Mouse (Mus musculus): Measurements from ENCODE around the gene Olfr344.

Gene Olfr344

GRCm38 (mm10) chr2:36566362-36566761 is at the start of gene Olfr344:
Gene Olfr344, plus strand, starts transcription at chr2:36566662.
- DNase-seq (ENCODE audit: low read depth, low spot score) = no peak
- Histone ChIP-seq H3K27me3 (ENCODE audit: control insufficient read depth, insufficient read depth, low read length, poor library complexity, severe bottlenecking) (no peaks in the 10 kb centered on the region), H3K36me3 (ENCODE audit: control insufficient read depth, insufficient read depth, low read length, poor library complexity, severe bottlenecking) (no peaks in the 10 kb centered on the region)

GRCm38 (mm10) chr2:36524698-36525097 is 41.8 kb upstream of the Olfr344 start, which contains the start of gene Olfr342:
Gene Olfr342, plus strand, starts transcription at chr2:36524998.
- Histone ChIP-seq H3K27me3 (ENCODE audit: control insufficient read depth, insufficient read depth, low read length, poor library complexity, severe bottlenecking) (no peaks in the 10 kb centered on the region), H3K36me3 (ENCODE audit: control insufficient read depth, insufficient read depth, low read length, poor library complexity, severe bottlenecking) (no peaks in the 10 kb centered on the region)
- no peak for DNase-seq (ENCODE audit: low read depth, low spot score)

- Histone ChIP-seq H3K27me3 (ENCODE audit: control insufficient read depth, insufficient read depth, low read length, poor library complexity, severe bottlenecking) (no peaks in the 10 kb centered on the region), H3K36me3 (ENCODE audit: control insufficient read depth, insufficient read depth, low read length, poor library complexity, severe bottlenecking) (no peaks in the 10 kb centered on the region)
- DNase-seq (ENCODE audit: low read depth, low spot score) = no peak
These were observed 1.3 kb upstream of the Olfr344 start for GRCm38 (mm10) chr2:36565156-36565555.

- no peak for DNase-seq (ENCODE audit: low read depth, low spot score)
- Histone ChIP-seq H3K27me3 (ENCODE audit: control insufficient read depth, insufficient read depth, low read length, poor library complexity, severe bottlenecking) (no peaks in the 10 kb centered on the region), H3K36me3 (ENCODE audit: control insufficient read depth, insufficient read depth, low read length, poor library complexity, severe bottlenecking) (no peaks in the 10 kb centered on the region)
These were observed 560 bp downstream of the Olfr344 start for GRCm38 (mm10) chr2:36567022-36567421.

GRCm38 (mm10) chr2:36567845-36568244 is 1.4 kb downstream of the Olfr344 start:
- H3K27me3 ChIP-seq (ENCODE audit: control insufficient read depth, insufficient read depth, low read length, poor library complexity, severe bottlenecking) = no peaks in the 10 kb centered on the region
- H3K36me3 ChIP-seq (ENCODE audit: control insufficient read depth, insufficient read depth, low read length, poor library complexity, severe bottlenecking) = no peaks in the 10 kb centered on the region
- no peak for DNase-seq (ENCODE audit: low read depth, low spot score)

All from splenic B cell, adult 2 months (primary cell).